Mouse (Mus musculus): ENCODE results near the gene Sptbn1. TPM values are rescaled to one million over a fixed set of nuclear protein-coding genes. Genes with fewer than 3 reads are reported as not detected.

The Sptbn1 gene
- polyA plus RNA-seq, 1 experiment from 2014 or later = 19.2 TPM

DNA sequence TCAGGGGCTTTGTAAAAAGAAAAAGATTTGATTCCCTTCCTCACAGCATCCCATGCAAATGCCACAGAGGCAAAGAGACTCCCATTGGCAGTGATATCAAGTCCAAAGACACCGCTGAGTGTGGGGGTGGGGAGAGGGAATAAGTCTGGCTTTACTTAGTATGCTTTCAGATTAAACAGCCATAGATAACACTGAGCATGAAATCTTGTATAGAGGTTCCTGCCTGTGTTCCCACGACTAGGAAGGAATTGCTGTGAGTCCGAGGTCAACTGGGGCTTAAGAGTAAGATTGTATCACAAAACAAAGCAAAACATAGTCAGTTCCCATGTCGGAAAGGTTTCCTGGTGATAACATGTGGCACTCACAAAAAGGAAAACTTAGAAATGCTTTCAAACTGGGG lies 136.3 kb downstream of the Sptbn1 start:
- Histone ChIP-seq H3K9me3 (ENCODE audit: low read length) (no peaks in the 10 kb centered on the region), H3K27me3 (ENCODE audit: insufficient read depth, low read length) (no peaks in the 10 kb centered on the region), H3K4me3 (ENCODE audit: low read depth, low read length) (no peak overlapping the region), H3K36me3 (replicated peaks; ENCODE audit: insufficient read depth, low read length) (peaks cover 63% of the 10 kb centered on the region), H3K9ac (replicated peaks) (no peak overlapping the region), H3K4me2 (ENCODE audit: low read depth, low read length) (no peak overlapping the region), H3K4me1 (ENCODE audit: insufficient read depth) (no peaks in the 10 kb centered on the region), H3K27ac (ENCODE audit: low read depth) (no peak overlapping the region)
- DNase-seq = no peak
- no peak for ATAC-seq
- no peak for TF ChIP-seq CTCF (IDR thresholded peaks at IDR 0.05; ENCODE audit: low read depth)
- no peak for TF ChIP-seq EP300 (IDR thresholded peaks at IDR 0.05; ENCODE audit: low read depth)
- whole genome bisulfite sequencing (ENCODE audit: insufficient replicate concordance) = 64% methylated on average over 4 of the region's 4 CpGs

DNA sequence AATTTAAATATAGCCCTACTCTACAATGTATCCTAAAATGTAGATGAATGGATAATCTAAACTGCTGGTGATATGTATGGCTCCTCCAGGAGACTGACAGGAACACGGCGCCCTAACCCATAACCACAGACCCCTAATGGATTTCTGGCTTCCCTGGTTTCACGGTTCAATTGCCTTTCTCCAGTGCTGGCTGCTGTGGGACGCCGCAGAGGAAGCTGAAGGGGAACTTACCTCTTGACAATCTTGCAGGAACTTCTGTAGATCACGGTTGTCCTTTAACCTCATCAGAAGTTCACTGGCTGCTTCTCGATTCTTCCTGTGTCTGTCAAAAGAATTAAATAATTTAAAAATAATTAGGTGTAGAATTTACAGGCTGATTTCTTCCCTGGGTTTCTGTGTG lies 138.6 kb downstream of the Sptbn1 start:
- H3K27ac ChIP-seq (ENCODE audit: low read depth) = no peak overlapping the region
- no peak for DNase-seq
- no peak for TF ChIP-seq EP300 (IDR thresholded peaks at IDR 0.05; ENCODE audit: low read depth)
- TF ChIP-seq CTCF (IDR thresholded peaks at IDR 0.05; ENCODE audit: low read depth) = no peak
- ATAC-seq = no peak
- 42% methylated on average over 7 of the region's 7 CpGs for WGBS (ENCODE audit: insufficient replicate concordance)
- H3K9ac ChIP-seq (replicated peaks) = no peak overlapping the region
- H3K9me3 ChIP-seq (ENCODE audit: low read length) = no peaks in the 10 kb centered on the region
- H3K4me2 ChIP-seq (ENCODE audit: low read depth, low read length) = no peak overlapping the region
- H3K4me3 ChIP-seq (ENCODE audit: low read depth, low read length) = no peak overlapping the region
- H3K36me3 ChIP-seq (replicated peaks; ENCODE audit: insufficient read depth, low read length) = peaks cover 55% of the 10 kb centered on the region
- no peaks in the 10 kb centered on the region for H3K4me1 ChIP-seq (ENCODE audit: insufficient read depth)
- no peaks in the 10 kb centered on the region for H3K27me3 ChIP-seq (ENCODE audit: insufficient read depth, low read length)

DNA sequence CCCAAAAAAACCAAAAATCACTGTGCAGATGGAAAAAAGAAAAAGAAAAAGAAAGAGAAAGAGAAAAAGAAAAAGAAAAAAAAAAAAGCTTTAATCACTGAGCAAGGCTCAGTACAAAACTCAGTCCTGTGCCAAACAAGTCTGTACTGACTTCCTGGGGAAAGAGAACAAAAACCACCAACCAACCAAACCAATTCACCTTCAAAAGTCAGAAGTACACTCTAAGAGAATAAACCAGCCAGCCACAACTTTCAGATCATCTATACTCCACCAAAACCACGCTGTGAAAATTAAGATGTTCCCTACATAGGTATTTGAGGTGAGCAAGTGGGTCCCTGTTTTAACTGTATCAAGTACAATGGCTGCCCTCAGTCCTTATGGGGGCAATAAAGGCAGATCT lies 141.1 kb downstream of the Sptbn1 start:
- no peak for ATAC-seq

DNA sequence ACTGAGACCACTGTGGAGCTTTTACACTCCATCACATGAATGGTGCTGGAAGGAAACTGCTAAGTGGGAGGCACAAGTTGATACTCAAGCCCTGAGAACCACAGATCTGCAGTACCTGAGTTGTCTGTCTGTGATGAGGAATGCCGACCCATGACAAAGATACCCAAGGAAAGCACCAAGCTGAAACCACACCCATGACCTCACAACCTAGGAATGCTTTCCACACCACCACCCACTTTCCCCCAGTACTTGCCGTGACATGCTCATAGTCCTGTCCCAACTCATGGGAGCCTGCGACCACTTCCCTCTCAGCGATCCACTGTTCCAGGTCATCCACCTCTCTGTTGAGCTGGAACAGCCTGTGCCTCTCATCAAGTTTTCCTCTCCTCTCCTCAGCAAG lies 149.9 kb downstream of the Sptbn1 start:
- Histone ChIP-seq H3K4me3 (ENCODE audit: low read depth, low read length) (no peak overlapping the region), H3K9me3 (ENCODE audit: low read length) (no peaks in the 10 kb centered on the region), H3K27ac (ENCODE audit: low read depth) (no peak overlapping the region), H3K36me3 (replicated peaks; ENCODE audit: insufficient read depth, low read length) (peaks cover 75% of the 10 kb centered on the region), H3K9ac (replicated peaks) (no peak overlapping the region), H3K4me1 (ENCODE audit: insufficient read depth) (no peaks in the 10 kb centered on the region), H3K4me2 (ENCODE audit: low read depth, low read length) (no peak overlapping the region), H3K27me3 (ENCODE audit: insufficient read depth, low read length) (no peaks in the 10 kb centered on the region)
- TF ChIP-seq EP300 (IDR thresholded peaks at IDR 0.05; ENCODE audit: low read depth) = no peak
- no peak for TF ChIP-seq CTCF (IDR thresholded peaks at IDR 0.05; ENCODE audit: low read depth)
- DNase-seq (no peak), ATAC-seq (no peak)
- 82% methylated on average over 4 of the region's 4 CpGs for WGBS (ENCODE audit: insufficient replicate concordance)

More for the DNA sequence above, 141.1 kb downstream of the Sptbn1 start:
- no peak overlapping the region for H3K27ac ChIP-seq (ENCODE audit: low read depth)
- H3K9me3 ChIP-seq (ENCODE audit: low read length) = no peaks in the 10 kb centered on the region
- H3K4me2 ChIP-seq (ENCODE audit: low read depth, low read length) = no peak overlapping the region
- TF ChIP-seq EP300 (IDR thresholded peaks at IDR 0.05; ENCODE audit: low read depth) (no peak), CTCF (IDR thresholded peaks at IDR 0.05; ENCODE audit: low read depth) (no peak)
- H3K4me1 ChIP-seq (ENCODE audit: insufficient read depth) = no peaks in the 10 kb centered on the region
- H3K27me3 ChIP-seq (ENCODE audit: insufficient read depth, low read length) = no peaks in the 10 kb centered on the region
- DNase-seq = no peak
- H3K36me3 ChIP-seq (replicated peaks; ENCODE audit: insufficient read depth, low read length) = peaks cover 62% of the 10 kb centered on the region
- no peak overlapping the region for H3K4me3 ChIP-seq (ENCODE audit: low read depth, low read length)
- H3K9ac ChIP-seq (replicated peaks) = no peak overlapping the region
- WGBS (ENCODE audit: insufficient replicate concordance) = 71% methylated on average over 1 of the region's 1 CpGs

DNA sequence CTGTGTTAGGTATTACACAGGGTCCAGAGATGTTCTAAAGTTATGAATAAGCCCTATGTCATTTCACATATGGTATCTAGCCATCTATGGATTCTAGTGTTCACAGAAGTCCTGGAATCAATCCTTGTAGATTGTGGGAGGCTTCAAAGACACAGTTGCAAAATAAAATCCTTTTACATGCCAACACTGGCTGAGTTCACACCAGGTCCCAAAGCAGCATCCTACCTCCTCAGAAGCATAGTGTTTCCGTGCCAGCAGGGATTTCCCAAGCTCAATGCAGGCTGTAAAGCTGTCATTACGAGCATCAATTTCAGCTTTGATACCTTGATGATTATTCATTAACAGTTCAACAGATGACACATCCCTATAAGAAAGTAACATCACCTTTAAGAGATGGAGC lies 154.3 kb downstream of the Sptbn1 start:
- Histone ChIP-seq H3K4me2 (ENCODE audit: low read depth, low read length) (no peak overlapping the region), H3K4me3 (ENCODE audit: low read depth, low read length) (no peak overlapping the region), H3K27ac (ENCODE audit: low read depth) (no peak overlapping the region), H3K36me3 (replicated peaks; ENCODE audit: insufficient read depth, low read length) (peaks cover 76% of the 10 kb centered on the region), H3K9me3 (ENCODE audit: low read length) (no peaks in the 10 kb centered on the region), H3K4me1 (ENCODE audit: insufficient read depth) (no peaks in the 10 kb centered on the region), H3K9ac (replicated peaks) (no peak overlapping the region), H3K27me3 (ENCODE audit: insufficient read depth, low read length) (no peaks in the 10 kb centered on the region)
- 80% methylated on average over 2 of the region's 2 CpGs for WGBS (ENCODE audit: insufficient replicate concordance)
- ATAC-seq = no peak
- no peak for TF ChIP-seq EP300 (IDR thresholded peaks at IDR 0.05; ENCODE audit: low read depth)
- no peak for TF ChIP-seq CTCF (IDR thresholded peaks at IDR 0.05; ENCODE audit: low read depth)
- DNase-seq = no peak

DNA sequence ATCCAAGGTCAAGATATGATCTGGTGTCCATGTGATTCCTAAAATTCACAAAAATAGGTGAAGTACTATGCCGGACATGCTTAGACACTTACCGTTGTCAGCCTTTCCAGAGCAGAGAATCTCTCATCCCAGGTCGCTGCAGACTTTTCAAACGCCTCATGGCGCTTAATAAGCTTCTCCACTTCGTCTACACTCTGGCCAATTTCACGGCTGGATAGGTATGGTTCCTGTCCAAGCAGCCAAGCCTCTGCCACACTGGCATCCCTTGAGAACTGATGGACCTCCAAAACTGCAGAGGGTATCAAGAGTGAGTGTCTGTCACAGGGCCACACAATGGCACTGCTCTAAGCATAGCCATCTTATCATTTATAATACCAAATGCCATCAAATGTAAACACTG lies 157.3 kb downstream of the Sptbn1 start:
- no peaks in the 10 kb centered on the region for H3K27me3 ChIP-seq (ENCODE audit: insufficient read depth, low read length)
- peaks cover 71% of the 10 kb centered on the region for H3K36me3 ChIP-seq (replicated peaks; ENCODE audit: insufficient read depth, low read length)
- no peak overlapping the region for H3K27ac ChIP-seq (ENCODE audit: low read depth)
- no peaks in the 10 kb centered on the region for H3K9me3 ChIP-seq (ENCODE audit: low read length)
- TF ChIP-seq EP300 (IDR thresholded peaks at IDR 0.05; ENCODE audit: low read depth) = no peak
- no peak for TF ChIP-seq CTCF (IDR thresholded peaks at IDR 0.05; ENCODE audit: low read depth)
- ATAC-seq (no peak), DNase-seq (no peak)
- no peaks in the 10 kb centered on the region for H3K4me1 ChIP-seq (ENCODE audit: insufficient read depth)
- WGBS (ENCODE audit: insufficient replicate concordance) = 83% methylated on average over 7 of the region's 7 CpGs
- H3K4me3 ChIP-seq (ENCODE audit: low read depth, low read length) = no peak overlapping the region
- no peak overlapping the region for H3K9ac ChIP-seq (replicated peaks)
- H3K4me2 ChIP-seq (ENCODE audit: low read depth, low read length) = no peak overlapping the region

DNA sequence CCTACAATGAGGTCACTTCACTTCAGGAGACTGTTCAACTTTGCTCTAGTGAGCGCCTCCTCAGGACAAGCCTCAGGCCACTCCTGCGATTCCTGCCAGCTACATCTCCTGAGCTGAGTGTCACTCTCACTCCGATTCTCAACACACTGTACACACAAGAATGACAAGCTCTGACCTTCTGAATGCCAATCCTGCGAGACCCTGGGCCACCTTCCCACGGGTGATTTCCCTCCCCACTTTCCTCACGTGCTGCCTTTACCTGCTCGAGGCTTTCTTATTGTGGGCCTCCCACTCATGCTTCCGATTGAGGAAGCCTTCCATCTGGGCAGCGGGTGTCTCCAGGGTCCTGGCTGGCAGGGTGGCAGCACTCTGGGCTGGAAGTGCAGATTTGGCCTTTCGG lies 163.8 kb downstream of the Sptbn1 start:
- H3K4me1 ChIP-seq (ENCODE audit: insufficient read depth) = no peaks in the 10 kb centered on the region; the same call in 1 of the 2 replicates
- ATAC-seq = no peak
- WGBS (ENCODE audit: insufficient replicate concordance) = 87% methylated on average over 10 of the region's 10 CpGs

More for the DNA sequence above, 163.8 kb downstream of the Sptbn1 start:
- DNase-seq = no peak
- H3K9ac ChIP-seq (replicated peaks) = no peak overlapping the region
- no peaks in the 10 kb centered on the region for H3K27me3 ChIP-seq (ENCODE audit: insufficient read depth, low read length)
- H3K4me3 ChIP-seq (ENCODE audit: low read depth, low read length) = no peak overlapping the region
- peaks cover 67% of the 10 kb centered on the region for H3K36me3 ChIP-seq (replicated peaks; ENCODE audit: insufficient read depth, low read length)
- no peak for TF ChIP-seq CTCF (IDR thresholded peaks at IDR 0.05; ENCODE audit: low read depth)
- no peak for TF ChIP-seq EP300 (IDR thresholded peaks at IDR 0.05; ENCODE audit: low read depth)
- H3K27ac ChIP-seq (ENCODE audit: low read depth) = no peak overlapping the region
- H3K9me3 ChIP-seq (ENCODE audit: low read length) = no peaks in the 10 kb centered on the region
- H3K4me2 ChIP-seq (ENCODE audit: low read depth, low read length) = no peak overlapping the region
